Mouse (Mus musculus) CH12.LX (cell line): ENCODE results near the gene Mdp1.

Source experiments
- CTCF ChIP-seq, 2 experiments: IDR thresholded peaks in 1 of 2; conservative IDR thresholded peaks in 1 of 2; 2 replicates each; pipeline ENCODE4 v1.5.1; 2011 to 2012; ENCODE audit warnings: low read depth in 2 of 2, low read length in 2 of 2, improper control_type of control experiment in 1 of 2, inconsistent platforms in 1 of 2, mild to moderate bottlenecking in 1 of 2, moderate library complexity in 1 of 2
- USF2 ChIP-seq: conservative IDR thresholded peaks from 2 replicates; pipeline ENCODE4 v1.6.1; 2011; ENCODE audit warnings: low read depth, low read length, improper control_type of control experiment

- no peak for TF ChIP-seq CTCF (conservative IDR thresholded peaks at IDR 0.05 in 1 of 2, IDR thresholded peaks at IDR 0.05 in 1 of 2; ENCODE audit: low read depth in 2 of 2, low read length in 2 of 2)
- TF ChIP-seq USF2: no peak
These were observed 10.4 kb downstream of the Mdp1 start, which contains the start of gene Tssk4 for GRCm38 (mm10) chr14:55649884-55650283.
